Mouse (Mus musculus) spleen, embryonic (tissue): ENCODE measurements around the gene Med25.

Experiments used
- CTCF ChIA-PET: fragments of 350-600 bp; sonication (Branson Sonifier 250); formaldehyde crosslinking; loops from one replicate; lab custom pipeline; 2022; lab: Charles Lee

Med25 gene

GRCm38 (mm10) chr7:44850146-44850545 lies 42.4 kb downstream of the Med25 start:
- CTCF ChIA-PET, result interaction anchor here (0.5 to 1.2 kb wide), 4 partner anchors 24 to 267 kb away, joined by 3 to 5 read pairs (median 3); no protein-coding TSS in a partner anchor

- CTCF ChIA-PET, result interaction anchor here (0.5 to 1.2 kb wide), 4 partner anchors 23 to 267 kb away, joined by 3 to 5 read pairs (median 3); no protein-coding TSS in a partner anchor
Observed at GRCm38 (mm10) chr7:44849416-44850111, 42.9 kb downstream of the Med25 start.

GRCm38 (mm10) chr7:44848561-44849415 lies 43.7 kb downstream of the Med25 start, which contains the start of the genes Akt1s1 and Tbc1d17:
Gene Akt1s1, plus strand, starts transcription at chr7:44848991.
Gene Tbc1d17, minus strand, starts transcription at chr7:44849079.
- CTCF ChIA-PET, result interaction anchor here (1.1 kb wide), 1 partner anchor 23 kb away, joined by 3 read pairs; no protein-coding TSS in a partner anchor

DNA sequence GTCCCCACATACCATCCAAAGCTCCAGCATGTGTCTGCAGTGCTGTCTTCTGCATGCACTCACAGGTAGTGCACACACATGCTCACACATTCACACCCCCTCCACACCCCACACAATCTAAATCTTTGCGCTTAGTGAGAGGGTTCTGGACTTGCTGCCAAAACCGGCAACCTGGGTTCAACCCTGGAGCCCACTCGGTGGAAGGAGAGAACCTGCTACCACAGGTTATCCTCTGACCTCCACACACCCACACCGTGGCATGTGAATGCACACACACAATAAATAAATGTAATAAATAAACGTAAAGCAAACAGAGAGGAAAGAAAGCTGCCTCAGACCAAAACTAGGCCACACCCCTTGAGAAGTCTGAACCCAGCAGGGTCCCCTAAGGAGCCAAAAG lies 44.7 kb downstream of the Med25 start:
- CTCF ChIA-PET, result interaction anchor here (1.1 kb wide), 1 partner anchor 11 kb away, joined by 3 read pairs; no protein-coding TSS in a partner anchor

DNA sequence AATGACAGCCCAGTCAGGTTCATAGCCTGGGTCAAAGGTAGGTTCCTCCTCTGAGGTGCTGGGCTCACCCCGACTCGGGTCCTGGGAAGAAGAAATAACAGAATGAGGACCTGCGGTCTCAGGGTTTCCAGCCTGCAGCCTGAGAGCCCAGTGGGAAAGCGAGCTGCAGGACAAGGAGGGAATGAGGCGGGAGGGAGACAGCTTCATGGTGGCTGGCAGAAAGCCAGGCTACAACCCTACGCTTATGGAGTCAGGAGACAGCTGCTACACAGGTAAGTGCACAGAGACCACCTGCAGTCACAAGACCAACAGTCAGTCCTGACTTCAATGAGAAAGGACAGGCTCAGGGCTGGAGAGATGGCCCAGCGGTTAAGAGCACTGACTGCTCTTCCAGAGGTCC lies 45.7 kb downstream of the Med25 start:
- CTCF ChIA-PET, result interaction anchor here (1.1 kb wide), 1 partner anchor 10 kb away, joined by 3 read pairs; no protein-coding TSS in a partner anchor

DNA sequence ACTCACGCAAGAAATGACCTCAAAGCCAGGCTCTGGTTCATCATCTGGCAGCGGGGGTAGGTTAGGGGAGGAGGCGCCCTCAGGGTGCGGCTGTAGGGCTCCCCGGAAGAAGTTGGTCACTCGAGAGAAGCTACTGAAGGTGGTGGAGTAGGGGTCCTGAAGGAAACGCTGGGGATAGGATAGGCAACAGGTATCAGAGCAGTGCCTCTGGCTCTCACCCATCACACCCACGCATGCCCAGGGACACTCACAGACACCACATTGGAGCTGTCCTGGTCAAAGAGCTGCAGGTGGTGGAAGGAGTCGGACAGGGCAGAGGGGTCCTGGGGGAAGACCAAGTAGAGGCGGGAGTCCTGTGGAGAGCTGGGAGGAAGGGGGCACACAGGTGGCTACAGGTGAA lies 47.5 kb downstream of the Med25 start:
- CTCF ChIA-PET, result no interaction called here

- CTCF ChIA-PET, result no interaction called here
Observed at GRCm38 (mm10) chr7:44841825-44842463, 50.6 kb downstream of the Med25 start.

DNA sequence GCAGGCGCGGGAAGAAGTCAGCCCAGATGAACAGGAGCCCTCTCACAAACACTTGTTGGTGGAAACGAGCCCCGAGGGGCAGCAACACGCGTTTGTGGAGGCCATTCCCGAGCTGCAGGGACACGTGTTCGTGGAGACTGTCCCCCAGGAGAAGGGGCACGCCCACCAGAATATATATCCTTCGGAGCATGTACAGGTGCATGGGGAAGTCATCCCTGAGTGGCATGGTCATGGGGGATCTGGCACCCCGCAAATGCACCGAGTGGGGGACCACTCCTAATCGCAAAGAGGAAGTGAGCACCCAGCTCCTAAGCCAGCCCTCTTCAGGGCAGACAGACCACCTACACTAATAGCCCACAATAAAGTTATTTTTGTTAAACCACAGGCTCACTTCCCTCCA lies 52.1 kb downstream of the Med25 start:
- CTCF ChIA-PET, result interaction anchor here (1.0 kb wide), 1 partner anchor 20 kb away, joined by 9 read pairs; no protein-coding TSS in a partner anchor

DNA sequence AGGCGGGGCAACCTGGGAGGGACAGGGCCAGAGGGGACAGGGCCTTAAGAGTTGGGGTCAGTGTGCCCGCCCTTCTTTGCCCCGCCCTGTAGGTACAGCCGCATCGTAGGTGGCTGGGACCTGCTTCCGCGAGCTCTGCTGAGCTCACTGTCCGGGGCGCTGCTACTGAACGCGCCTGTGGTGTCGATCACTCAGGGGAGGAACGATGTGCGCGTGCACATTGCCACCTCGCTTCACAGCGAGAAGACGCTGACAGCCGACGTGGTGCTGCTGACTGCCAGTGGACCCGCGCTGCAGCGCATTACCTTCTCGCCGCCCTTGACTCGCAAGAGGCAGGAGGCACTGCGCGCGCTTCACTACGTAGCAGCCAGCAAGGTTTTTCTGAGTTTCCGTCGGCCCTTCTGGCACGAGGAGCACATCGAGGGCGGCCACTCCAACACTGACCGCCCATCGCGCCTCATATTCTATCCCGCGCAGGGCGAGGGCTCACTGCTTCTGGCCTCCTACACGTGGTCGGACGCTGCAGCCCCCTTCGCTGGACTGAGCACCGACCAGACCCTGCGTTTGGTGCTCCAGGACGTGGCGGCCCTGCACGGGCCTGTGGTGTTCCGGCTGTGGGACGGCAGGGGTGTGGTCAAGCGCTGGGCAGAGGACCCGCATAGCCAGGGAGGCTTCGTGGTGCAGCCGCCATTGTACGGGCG lies 52.9 kb downstream of the Med25 start:
- CTCF ChIA-PET, result interaction anchor here (0.9 kb wide), 1 partner anchor 29 kb away, joined by 3 read pairs; no protein-coding TSS in a partner anchor

DNA sequence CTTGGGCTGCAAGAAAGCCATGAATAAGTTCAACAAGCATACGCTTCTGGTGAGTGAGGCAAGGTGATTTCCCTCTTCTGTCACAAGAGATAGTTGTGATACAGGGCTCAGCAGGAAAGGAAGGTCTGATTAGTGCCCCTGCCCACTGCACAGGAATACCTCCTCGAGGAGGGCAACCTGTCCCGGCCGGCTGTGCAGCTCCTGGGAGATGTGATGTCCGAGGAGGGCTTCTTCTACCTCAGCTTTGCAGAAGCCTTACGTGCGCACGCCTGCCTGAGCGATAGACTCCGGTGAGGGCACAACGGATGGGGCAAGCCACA lies 53.4 kb downstream of the Med25 start:
- CTCF ChIA-PET, result interaction anchor here (0.9 kb wide), 1 partner anchor 29 kb away, joined by 3 read pairs; no protein-coding TSS in a partner anchor

DNA sequence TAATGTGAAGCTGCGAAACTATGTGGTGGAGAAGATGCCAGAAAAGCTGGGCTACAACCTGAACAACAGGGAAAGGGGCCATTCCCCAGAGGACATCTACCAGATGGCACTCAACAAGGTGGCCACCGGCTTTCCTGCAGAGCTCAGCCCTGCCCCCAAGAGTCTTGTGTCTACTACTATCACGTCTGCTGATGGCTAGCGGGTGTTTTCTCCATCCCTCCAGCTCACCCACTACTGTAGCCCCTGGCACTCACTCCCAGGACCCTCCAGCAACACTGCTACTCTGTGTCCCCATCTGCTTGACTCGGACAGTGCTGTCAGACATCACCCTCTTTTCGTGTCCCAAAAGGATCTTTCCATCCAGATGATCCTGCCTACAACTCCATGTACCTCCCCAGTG lies 54.4 kb downstream of the Med25 start:
- CTCF ChIA-PET, result interaction anchor here (0.6 to 1.3 kb wide), 2 partner anchors 14 to 101 kb away, joined by 4 to 8 read pairs; no protein-coding TSS in a partner anchor

DNA sequence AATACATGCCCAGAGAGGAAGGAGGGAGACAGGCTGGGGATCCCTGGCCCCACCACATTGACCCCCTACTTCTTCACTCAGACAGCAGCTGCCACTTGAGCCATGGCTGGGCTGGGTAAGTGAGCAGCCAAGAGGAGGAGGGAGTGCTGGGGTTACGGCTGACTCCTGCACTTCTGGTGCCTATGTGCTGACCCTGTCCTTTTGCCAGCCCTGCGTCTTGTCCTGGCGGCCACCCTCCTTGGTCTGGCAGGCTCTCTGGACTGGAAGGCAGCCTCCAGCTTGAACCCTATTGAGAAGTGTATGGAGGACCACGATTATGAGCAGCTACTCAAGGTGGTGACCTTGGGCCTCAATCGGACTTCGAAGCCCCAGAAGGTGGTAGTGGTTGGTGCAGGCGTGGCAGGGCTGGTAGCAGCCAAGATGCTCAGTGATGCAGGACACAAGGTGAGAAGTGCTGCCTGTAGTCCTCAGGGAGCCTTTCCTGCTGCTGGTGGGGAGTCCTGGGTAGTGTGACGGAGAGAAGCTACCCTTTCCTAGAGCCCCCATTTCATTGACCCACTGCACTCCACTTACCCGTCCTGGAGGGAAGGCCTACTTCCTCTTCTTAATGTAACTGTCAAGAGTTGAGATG lies 56.0 kb downstream of the Med25 start:
- CTCF ChIA-PET, result interaction anchor here (0.7 kb wide), 1 partner anchor 11 kb away, joined by 3 read pairs; no protein-coding TSS in a partner anchor

DNA sequence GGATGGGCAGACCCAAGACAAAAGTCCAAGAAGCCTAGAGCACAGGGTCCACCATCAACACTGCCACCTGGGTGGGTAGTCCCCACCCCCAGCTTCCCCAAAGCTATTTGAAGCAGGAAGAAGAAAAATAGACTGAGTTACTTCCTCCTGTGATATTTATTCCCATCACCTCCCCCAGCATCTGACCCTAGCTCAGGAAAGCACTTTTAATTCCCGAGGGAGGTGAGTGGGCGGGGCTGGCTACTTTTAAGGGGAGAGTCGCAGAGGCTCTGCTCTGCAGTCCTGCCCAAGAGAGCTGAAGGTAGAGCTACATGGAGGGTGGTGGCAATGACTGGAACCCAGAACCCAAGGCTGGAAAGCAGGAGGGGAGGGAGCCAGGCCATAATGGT lies 56.5 kb downstream of the Med25 start:
- CTCF ChIA-PET, result interaction anchor here (0.7 kb wide), 1 partner anchor 11 kb away, joined by 3 read pairs; no protein-coding TSS in a partner anchor

DNA sequence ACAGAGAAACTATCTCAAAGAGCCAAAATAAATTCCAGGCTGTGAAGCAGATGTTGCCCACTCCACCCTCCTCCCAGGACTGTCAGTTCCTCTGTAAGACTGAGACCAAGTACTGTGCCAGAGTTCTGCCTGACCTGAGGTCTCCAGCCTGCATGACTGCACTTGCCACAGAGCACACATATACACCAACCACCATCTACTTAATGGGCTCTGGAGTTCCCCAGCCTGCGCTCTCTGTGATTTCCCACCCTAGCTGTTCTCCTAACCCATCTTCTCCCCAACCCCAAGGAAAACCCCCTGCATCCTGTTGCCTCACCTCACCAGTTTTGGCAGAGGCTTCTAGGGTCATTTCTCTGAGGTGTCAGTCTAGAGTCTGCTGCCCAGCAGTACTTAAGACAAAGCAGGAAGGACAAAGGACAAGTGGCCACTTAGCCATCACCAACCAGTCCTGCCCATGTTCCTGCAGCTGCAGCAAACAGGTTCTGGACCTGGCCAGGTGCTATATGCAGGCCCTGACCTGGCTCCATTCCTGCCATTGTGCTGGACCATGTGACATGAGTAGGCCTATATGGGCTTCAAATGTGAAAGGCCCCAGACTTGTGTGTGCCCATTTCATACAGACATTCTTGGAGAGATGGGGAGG lies 57.0 kb downstream of the Med25 start:
- CTCF ChIA-PET, result no interaction called here

DNA sequence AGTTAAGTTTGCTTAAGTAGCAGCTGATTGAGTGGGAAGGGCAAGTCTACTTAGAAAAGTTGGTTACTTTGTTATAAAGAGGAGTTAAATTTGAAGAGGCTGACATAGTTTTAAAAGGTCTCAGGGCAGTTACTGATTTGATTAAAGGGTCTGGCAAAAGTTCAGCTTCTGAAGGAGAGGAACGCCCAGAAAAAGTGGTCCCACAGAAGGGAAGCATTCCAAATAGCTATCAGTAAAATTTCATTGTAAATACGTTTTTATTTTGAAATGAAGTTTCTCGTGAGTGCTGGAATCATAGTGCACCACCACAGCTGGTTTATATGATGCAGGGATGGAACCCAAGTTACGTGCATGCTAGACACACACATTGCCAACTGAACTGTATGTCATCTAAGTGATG lies 59.7 kb downstream of the Med25 start:
- CTCF ChIA-PET, result no interaction called here

GRCm38 (mm10) chr7:44828706-44829105 lies 63.8 kb downstream of the Med25 start:
- CTCF ChIA-PET, result interaction anchor here (0.8 kb wide), 1 partner anchor 124 kb away, joined by 3 read pairs; no protein-coding TSS in a partner anchor

DNA sequence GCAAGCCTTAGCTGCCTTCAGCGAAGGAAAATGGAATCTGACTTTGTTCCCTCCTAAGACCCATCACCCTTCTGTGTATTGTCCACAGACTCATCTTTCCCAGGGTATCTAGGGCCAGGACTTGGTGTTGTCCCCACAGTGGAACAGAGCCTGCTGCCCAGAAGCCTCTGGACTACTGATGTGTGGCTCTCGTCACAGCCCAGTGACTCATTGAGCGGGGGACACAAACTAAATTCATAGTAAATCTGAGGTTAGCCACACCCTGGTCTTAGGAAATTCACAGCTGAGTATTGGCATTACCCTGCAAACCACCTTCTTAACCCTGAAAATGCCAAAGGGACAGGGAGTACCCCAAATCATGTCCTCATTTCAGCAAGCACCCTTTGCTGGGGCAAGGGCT lies 65.7 kb downstream of the Med25 start:
- CTCF ChIA-PET, result interaction anchor here (0.6 to 1.4 kb wide), 3 partner anchors 23 to 134 kb away, joined by 3 read pairs; no protein-coding TSS in a partner anchor
